Mouse (Mus musculus) G1E (cell line): ENCODE measurements around the gene Bub1b.

ENCODE experiments used
- CTCF ChIP-seq: IDR thresholded peaks from 2 replicates; pipeline ENCODE4 v1.5.1; 2012; ENCODE audit warnings: low read depth, low read length, inconsistent platforms, mixed read lengths
- GATA1 ChIP-seq: IDR thresholded peaks from 2 replicates; pipeline ENCODE4 v1.6.1; 2012; ENCODE audit warnings: borderline replicate concordance, low read length, inconsistent platforms, mixed read lengths
- GATA2 ChIP-seq: IDR thresholded peaks from 2 replicates; pipeline ENCODE4 v1.6.1; 2012; ENCODE audit warnings: low read depth, low read length, inconsistent platforms, borderline replicate concordance
- POLR2AphosphoS5 ChIP-seq: IDR thresholded peaks from 2 replicates; pipeline ENCODE4 v1.6.1; 2012; ENCODE audit warnings: low read depth, low read length, inconsistent platforms; ENCODE audit not compliant: insufficient replicate concordance
- TAL1 ChIP-seq: conservative IDR thresholded peaks from 2 replicates; pipeline ENCODE4 v1.6.1; 2012; ENCODE audit warnings: low read depth, low read length, inconsistent platforms, mixed read lengths

GRCm38 (mm10) chr2:118606032-118606431, 8.0 kb downstream of the Bub1b start:
- no peak for TF ChIP-seq GATA2
- peak; percentile 88 for TF ChIP-seq CTCF
- TF ChIP-seq GATA1: no peak
- no peak for TF ChIP-seq POLR2AphosphoS5
- no peak for TF ChIP-seq TAL1
